Mouse (Mus musculus): ENCODE results near the gene Olfr463.

DNA sequence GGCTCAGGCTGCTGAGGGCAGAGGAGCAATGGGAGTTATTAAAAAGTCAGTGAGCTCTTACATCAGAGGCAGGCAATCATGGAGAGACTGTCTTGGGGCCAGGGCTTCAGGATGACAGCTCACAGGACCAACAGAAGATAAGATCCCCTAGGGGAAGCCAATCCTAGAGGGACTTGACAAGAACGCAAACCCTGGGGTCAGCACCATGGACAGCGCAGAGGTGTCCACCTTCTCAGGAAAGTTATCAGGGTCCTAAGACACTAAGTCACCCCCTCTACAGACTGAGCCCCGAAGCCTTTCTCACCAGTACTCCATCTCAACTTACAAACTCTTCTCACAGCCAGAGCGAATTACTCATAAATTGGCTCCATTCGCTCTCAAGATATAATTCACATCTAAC, 23.8 kb upstream of the Olfr463 start, which contains the start of gene Olfr464:
- TF ChIP-seq CTCF (IDR thresholded peaks at IDR 0.05; ENCODE audit: low read depth, low read length) (no peak), GATA1 (IDR thresholded peaks at IDR 0.05; ENCODE audit: borderline replicate concordance, low read length) (no peak), POLR2AphosphoS5 (IDR thresholded peaks at IDR 0.05; ENCODE audit: insufficient replicate concordance, low read depth, low read length) (no peak), GATA2 (IDR thresholded peaks at IDR 0.05; ENCODE audit: borderline replicate concordance, low read depth, low read length) (no peak)

Data from G1E (cell line).